Mouse (Mus musculus): Measurements from ENCODE around the gene Ostn. TPM values are rescaled to one million over a fixed set of nuclear protein-coding genes. Genes with fewer than 3 reads are reported as not detected.
"Not testable (repeated sequence)": the region's sequence is repeated elsewhere in the genome, so short reads cannot be mapped to it uniquely, and the experiment has no call there.

The Ostn gene
- total RNA-seq (2017) = 0.47 TPM in 1 of 2 replicates, not detected in the other

DNA sequence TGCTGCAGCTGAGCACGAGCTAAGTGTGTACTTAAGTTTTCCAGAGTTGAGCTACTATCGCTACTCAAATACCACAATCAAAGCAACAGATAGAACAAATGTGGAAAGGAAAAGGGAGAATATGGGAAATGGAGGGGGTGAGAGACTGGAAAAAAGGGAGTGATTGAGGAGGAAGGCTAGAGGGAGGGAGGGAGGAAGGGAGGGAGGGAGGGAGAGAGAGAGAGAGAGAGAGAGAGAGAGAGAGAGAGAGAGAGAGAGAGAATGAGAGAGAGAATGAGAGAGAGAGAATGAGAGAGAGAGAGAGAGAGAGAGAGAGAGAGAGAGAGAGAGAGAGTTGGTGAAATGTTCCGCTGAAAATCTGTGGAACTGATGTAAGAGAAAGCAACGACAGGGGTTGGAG, at the start of gene Ostn:
Gene Ostn, plus strand, starts transcription at position 301 of the 400 bp plus-strand sequence.
- ATAC-seq (ENCODE audit: extremely low read depth, insufficient number of reproducible peaks, low FRiP score, poor library complexity, severe bottlenecking) = not testable (repeated sequence)

DNA sequence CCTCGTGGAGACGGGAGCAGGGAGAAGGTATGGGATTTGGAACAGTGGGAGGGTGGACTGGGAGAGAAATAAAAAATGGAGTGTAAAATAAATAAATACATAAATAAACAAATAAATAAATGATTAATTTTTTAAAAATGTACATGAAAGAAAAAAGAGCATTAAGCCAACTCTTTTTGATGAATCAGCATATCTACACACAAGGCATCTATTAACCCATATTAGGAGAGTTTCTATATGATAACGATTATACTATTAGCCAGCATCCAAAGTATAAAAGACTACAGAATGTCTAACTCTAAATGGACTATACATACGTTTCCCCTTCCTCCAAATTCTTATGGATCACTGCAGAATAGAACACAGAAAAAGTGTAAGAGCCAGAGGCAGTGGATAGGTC, 38.5 kb upstream of the Ostn start:
- no peak for ATAC-seq (ENCODE audit: extremely low read depth, insufficient number of reproducible peaks, low FRiP score, poor library complexity, severe bottlenecking)

DNA sequence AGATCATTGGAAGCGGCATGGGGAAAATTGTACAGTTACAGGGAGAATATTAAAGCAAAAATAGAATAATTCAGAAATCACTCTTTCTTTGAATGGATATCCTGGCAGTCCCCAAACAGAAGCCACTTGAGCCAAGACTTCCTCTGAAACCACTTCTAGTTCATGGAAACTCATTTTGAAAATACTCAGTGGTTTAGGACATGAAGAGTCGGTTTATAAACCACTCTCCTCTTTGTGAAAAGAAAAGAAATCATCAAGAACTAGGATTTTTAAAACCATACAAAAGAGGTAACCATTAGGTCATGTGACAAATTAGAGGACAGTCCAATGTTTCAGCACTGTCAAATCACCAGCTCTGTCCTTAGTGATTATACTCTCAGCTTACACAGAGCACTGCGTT, 19.9 kb upstream of the Ostn start:
- no peak for ATAC-seq (ENCODE audit: extremely low read depth, insufficient number of reproducible peaks, low FRiP score, poor library complexity, severe bottlenecking)

DNA sequence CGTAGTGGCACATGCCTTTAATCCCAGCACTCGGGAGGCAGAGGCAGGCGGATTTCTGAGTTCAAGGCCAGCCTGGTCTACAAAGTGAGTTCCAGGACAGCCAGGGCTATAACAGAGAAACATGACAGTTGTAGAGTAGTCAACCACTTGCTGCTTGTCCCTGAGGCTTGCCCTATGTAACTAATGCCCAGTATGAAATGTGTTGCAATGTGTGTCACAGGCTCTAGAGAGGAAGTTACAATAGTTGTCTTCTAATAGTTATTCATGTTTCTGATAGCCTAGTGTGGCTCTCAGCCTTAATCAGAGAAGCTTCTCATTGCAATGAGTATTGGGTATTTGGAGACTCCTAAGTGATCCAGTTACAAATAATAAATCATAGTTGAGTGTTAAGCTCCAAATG, 10.8 kb upstream of the Ostn start:
- ATAC-seq (ENCODE audit: extremely low read depth, insufficient number of reproducible peaks, low FRiP score, poor library complexity, severe bottlenecking) = no peak

DNA sequence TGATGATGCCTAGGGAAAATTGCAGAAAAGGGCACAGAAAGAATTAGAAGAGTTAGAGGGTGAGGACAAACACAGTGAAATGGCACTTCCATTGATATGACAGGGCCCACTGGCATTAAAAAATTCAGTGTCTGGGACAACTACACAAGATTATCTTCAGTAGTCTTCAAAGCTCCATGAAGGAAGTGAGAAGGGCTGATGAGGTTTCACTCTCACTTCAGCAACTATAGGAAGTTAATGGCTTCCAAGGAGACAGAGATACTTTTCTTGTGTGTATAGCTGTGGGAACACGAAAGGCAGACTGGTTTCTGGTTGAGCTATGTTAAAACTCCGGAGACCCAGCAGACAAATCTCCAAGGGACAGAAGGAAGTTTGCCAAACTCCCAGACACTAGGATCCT, 10.4 kb upstream of the Ostn start:
- no peak for ATAC-seq (ENCODE audit: extremely low read depth, insufficient number of reproducible peaks, low FRiP score, poor library complexity, severe bottlenecking)

DNA sequence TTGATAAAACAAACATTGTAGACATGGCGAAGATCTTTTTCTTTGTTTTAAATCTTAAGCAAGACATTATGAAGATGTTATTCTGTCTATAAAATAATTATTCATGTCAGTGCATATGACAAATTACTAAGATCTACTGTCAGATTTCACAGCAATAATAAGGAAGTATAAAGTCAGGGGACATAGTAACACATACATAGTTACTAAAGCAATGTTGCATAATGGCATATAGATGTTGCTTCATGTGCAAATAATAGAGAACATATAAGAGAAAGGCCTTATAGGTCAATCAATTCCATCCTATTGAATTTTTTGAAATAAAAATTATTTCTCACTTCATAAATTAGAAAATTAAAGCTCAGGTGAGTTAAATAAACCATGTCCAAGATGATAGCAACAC, 11.8 kb downstream of the Ostn start:
- ATAC-seq (ENCODE audit: extremely low read depth, insufficient number of reproducible peaks, low FRiP score, poor library complexity, severe bottlenecking) = no peak

DNA sequence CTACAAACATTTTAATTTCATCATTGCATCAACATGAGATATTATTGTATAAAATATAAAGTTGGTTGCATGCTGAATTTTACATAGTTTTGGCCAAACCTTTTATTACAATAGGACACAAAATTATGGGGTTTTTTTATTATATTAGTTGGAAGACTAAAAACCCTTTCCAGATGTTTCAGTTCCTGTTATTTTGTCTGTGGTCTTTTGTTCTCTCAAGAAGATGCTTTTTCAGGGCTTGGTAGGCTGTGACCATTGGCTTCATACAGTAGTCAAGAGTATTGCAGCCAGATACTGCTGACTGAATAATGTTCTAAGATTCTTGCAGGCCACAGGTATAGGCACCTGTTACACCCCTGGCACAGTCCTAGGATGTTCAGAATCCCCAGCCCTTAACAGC, 14.8 kb downstream of the Ostn start:
- ATAC-seq (ENCODE audit: extremely low read depth, insufficient number of reproducible peaks, low FRiP score, poor library complexity, severe bottlenecking) = no peak

DNA sequence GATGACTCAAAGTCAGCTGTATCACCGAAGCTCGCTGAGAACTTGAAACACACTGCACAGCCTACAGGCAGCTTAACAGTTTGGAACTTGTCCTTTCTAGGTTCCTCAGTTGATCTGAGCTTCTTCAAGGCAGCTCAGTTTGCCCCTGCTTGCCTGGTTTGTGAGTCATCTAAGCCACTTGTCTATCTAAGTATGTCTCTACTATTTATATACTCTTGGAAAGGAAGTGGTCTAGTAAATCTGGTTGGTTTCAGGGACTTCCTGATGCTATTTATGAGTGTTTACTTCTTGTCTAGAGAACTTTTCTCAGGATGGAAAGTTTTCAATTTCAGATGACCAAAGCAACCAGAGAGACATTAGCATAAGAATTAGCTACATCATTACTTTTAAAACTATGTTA, 19.2 kb downstream of the Ostn start:
- ATAC-seq (ENCODE audit: extremely low read depth, insufficient number of reproducible peaks, low FRiP score, poor library complexity, severe bottlenecking) = peak; percentile 48; the same call in 1 of the 2 replicates

DNA sequence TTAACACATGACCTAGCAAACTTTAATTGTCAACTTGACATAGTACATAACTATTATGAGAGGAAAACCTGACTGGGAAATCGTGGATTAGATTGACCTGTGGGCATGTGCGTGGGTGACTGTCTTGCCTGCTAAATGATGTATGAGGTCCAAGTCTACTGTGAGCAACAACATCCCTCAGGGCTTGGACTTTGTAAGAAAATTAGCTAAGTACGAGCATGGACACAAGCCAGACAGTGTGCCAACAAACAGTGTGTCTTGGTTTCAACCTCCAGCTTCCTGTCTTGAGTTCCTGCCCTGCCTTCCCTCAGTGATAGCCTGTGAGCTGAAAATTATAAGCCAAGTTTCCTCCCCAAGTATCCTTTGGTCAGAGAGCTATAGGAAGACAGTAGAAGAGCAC, 40.2 kb downstream of the Ostn start:
- no peak for ATAC-seq (ENCODE audit: extremely low read depth, insufficient number of reproducible peaks, low FRiP score, poor library complexity, severe bottlenecking)

DNA sequence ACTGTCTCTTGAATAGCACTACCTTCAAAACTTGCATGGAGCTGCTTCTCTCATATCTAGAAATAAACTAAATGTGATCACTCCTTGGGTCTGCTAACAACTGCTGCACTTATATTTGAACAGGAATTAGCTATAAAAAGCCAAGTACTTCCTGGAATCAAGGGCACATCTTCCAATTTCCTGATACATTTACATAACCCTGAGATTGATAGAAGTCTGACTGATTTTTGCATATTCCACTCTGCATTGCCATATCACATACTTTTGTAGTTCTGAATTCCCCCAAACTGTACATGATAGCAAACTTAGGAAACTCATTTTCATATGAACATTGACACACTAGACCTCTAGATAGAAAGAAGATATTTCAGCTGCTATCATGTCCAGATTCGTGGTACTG, 41.1 kb downstream of the Ostn start:
- no peak for ATAC-seq (ENCODE audit: extremely low read depth, insufficient number of reproducible peaks, low FRiP score, poor library complexity, severe bottlenecking)

DNA sequence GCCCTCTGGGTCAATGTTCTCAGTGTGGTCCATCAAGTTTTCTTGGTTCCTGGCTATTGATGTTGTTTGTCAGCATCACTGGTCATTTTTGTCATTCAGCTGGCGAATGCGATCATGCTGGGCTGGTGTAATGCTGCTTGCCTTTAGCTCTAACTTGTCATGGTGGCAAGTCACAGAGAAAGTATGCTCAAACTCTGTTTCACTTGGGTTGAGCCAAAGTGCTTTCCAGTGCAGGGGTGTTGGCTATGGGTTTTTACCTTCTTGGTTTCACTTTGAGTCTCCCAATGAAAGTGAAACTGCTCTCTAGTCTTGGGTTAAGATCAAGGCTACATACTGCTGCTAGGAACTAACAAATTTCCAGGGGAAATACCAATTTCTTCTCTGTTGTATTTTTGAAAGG, 41.9 kb downstream of the Ostn start:
- peak; percentile 97 for ATAC-seq (ENCODE audit: extremely low read depth, insufficient number of reproducible peaks, low FRiP score, poor library complexity, severe bottlenecking)

DNA sequence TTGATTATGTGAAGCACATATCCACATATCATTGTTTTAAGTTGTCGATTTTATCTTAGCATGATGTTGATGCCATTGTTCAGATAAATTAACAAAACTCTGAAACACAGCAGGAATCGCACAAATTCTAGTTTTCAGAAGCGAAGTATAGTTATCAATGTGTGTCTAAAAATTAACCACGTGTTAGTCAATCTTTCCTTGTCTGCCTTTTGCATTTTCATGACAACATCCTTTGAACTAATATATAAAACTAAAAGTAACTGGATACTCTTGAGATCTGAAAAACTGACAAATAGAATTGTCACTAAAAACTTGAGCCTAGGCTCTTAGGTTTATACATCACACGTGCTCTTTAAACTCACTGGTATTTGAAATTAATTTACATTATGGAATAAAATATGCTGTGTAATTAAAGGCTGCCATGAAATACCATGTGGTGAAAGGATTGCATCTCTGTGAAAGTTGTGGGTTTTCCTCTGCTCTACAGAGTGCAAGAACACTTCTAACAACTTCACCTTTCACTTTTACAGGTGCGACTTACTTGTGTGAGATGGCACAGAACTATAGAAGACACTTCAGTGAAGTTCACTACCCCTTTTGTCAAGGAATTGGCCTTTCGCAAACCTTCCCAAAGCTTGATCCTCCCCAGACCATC, 42.7 kb downstream of the Ostn start:
- no peak for ATAC-seq (ENCODE audit: extremely low read depth, insufficient number of reproducible peaks, low FRiP score, poor library complexity, severe bottlenecking)

DNA sequence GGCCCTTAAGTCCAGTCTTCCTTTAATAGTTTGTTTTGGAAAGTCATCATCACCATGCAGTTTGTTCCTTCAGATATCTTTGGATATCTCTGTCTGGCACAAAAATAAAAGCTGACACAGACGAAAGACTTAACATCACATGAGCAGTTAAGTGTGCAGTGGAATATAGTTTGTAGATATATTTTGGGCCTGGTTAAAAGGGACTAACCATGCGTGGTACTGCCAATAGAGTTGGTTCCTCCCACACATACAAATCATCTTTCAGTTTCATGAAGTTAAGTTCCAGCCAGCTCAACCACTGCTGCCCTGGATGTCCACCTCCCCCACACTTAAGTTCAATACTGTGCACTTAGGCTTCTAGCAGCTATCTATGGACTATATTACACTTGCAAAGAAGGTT, 47.2 kb downstream of the Ostn start:
- peak; percentile 83; the same call in 1 of the 2 replicates for ATAC-seq (ENCODE audit: extremely low read depth, insufficient number of reproducible peaks, low FRiP score, poor library complexity, severe bottlenecking)

DNA sequence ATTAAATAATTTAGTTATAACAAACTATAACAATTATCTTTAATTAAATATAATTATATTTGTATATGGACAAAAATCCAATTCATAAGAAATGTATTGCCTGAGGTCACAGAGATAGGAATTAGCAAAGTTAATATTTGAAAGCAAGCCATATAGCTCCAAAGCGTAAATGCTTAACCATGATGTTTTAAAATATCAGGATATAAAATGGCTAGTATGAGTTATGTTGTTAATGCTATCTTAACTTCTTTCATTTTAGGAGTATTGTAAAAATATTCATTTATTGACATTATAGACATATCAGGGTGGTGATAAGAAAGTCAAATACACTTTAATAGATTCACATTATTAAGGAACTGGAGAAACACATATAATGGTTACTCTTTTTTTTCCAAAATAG, 52.8 kb downstream of the Ostn start:
- no peak for ATAC-seq (ENCODE audit: extremely low read depth, insufficient number of reproducible peaks, low FRiP score, poor library complexity, severe bottlenecking)

DNA sequence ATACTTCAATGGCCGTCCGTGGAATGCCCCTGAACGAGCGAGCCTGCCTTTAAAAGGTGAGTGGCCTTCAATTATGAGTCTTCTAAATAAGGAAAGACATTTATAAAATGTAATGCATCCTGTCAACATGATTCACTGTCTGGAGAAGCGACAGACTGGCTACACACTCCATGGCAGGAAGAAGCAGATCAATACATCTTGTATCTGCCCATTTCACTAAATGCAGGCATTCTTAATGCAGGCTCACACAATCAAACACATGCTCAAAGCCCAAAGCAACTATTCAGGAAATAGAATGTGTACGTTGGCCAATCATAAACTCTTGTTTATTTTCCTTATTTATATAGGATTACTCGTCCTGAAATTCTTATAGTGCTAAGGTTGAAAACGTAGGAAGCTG, 62.9 kb downstream of the Ostn start, which contains the start of gene Uts2b:
Gene Uts2b, minus strand, starts transcription at position 49 of the 400 bp plus-strand sequence.
- ATAC-seq (ENCODE audit: extremely low read depth, insufficient number of reproducible peaks, low FRiP score, poor library complexity, severe bottlenecking) = no peak

DNA sequence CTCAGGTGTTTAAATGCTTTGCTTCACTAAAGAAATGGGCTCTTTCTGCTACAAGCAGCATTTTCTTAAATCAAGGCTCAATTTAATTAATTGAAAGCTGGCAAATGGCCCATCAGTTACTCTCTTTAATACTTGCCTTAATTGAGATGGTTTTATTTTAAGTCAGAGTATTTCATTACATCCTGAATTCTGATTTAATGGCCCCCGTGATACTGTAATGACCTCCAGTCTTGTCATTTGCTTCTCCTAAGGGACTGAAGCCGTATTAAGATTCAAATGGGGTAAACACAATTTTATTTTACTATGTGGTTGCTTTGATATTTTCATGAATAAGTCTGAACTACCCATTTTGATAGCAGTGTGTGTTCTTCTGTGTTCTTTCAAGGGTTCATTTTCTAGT, 63.4 kb downstream of the Ostn start:
- ATAC-seq (ENCODE audit: extremely low read depth, insufficient number of reproducible peaks, low FRiP score, poor library complexity, severe bottlenecking) = no peak

DNA sequence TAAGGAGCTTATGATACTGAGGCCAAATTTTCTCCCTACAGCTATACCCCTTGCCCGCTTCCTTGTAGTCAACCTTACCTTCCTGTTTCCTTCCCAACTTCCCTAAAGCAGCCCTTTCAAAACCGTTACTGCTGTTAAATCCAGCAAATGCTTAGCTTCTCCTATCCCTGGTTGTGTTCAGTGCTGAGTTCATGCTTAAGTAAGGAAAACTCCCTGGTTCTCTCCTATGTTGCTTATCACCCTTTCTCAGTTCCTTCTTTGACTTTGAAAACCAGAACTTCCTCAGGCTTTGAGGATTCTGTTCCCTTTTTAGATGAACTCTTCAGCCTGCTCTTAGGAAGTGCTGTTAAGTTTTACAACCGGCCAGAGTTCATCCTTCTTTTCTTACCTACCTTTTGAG, 66.8 kb downstream of the Ostn start:
- ATAC-seq (ENCODE audit: extremely low read depth, insufficient number of reproducible peaks, low FRiP score, poor library complexity, severe bottlenecking) = peak; percentile 23; the same call in 1 of the 2 replicates

DNA sequence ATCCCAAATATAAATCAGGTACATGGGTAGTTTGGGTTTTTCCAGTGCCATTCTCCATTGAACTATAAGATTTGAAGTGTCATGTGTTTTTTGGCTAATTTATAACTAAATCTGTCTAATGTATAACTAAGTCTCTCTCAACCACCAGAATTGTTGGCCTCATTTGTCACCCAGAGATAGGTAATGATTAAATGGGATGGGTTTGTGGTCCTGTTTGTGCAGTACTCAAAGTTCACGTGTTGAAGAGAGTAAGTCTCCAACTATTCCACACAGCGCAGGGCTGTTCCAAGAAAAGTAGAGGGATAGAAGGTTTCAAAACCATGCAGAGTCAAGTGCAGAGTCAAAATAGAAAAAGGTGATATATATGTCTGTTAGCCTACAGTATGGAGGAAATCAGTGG, 68.0 kb downstream of the Ostn start:
- ATAC-seq (ENCODE audit: extremely low read depth, insufficient number of reproducible peaks, low FRiP score, poor library complexity, severe bottlenecking) = no peak

DNA sequence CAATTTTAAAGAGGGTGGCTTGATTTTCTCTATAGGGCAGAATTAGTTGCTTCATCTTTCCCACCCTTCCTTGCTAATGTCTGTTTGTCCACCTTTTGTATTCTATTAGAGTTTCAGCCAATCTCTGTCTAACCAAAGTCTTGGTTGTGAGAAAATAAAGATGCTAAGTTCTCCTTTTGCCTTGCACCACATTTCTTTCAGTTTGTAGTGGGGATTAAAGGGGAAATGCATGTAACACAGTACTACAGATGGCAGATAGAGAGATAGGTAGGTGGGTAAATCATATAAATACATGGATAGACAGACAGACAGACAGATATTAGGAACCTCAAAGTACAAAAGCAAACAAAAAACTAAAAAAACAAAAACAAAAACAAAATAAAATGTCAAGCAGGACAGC, 69.3 kb downstream of the Ostn start:
- no peak for ATAC-seq (ENCODE audit: extremely low read depth, insufficient number of reproducible peaks, low FRiP score, poor library complexity, severe bottlenecking)

DNA sequence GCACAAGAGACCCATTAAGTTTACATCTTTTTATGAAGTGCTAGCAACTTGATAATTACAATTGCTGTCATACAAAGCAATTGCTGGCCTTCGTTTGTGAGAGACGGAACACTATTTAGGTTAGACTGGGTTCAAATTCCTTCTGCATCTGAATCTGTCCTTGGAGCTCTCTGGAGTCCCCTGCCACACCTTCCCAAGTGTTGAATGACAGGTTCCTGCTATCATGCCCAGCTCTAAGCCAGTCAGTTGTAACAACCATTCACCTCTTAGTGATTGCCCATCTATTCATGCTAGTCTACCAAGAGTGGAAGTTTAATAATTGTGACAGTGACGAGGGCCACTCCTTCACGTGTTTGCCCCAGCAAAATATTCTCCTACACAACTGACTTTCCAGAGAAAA, 74.9 kb downstream of the Ostn start:
- ATAC-seq (ENCODE audit: extremely low read depth, insufficient number of reproducible peaks, low FRiP score, poor library complexity, severe bottlenecking) = no peak

DNA sequence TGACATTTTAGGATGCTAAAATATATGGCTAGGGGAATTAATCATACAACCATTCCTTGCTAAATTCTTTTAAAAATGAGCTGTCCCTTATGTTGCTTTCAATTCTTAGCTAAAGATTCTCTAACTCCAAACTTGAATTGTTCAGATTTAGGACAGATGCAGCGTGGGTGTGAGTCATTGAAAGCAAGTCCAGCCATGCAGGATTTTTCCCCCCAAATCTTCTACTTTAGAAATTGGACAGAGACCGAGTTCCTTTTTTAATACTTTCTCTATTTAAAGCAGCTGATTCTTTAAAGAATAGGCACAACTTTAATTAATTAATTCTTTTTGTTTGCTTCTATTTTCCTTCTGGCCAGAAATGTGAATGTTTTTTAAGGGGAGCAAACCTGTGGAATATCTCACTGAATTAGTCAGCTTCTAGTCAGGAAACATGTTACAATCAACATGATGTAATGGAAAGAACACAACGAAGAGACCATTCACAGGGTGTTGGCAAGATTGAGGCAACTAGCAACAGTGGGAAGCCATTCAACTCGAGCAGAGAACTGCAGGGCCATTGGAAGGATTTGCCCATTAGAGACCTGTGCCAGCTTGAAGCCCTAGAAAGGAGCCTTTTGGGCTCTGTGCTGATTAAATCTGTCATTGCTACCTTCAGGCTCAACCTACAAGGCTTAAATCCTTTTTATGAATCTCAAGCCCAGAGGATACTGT, 77.8 kb downstream of the Ostn start:
- no peak for ATAC-seq (ENCODE audit: extremely low read depth, insufficient number of reproducible peaks, low FRiP score, poor library complexity, severe bottlenecking)

All from neutrophil, adult 5-6 weeks (primary cell).